Mouse (Mus musculus) lung, adult 2 months (tissue): ENCODE measurements around the gene Zfp970.
"Not testable (repeated sequence)": the region's sequence is repeated elsewhere in the genome, so short reads cannot be mapped to it uniquely, and the experiment has no call there.

Source experiments
- CTCF ChIP-seq: fragments of 200-500 bp; IDR thresholded peaks from 2 replicates; pipeline ENCODE4 v1.5.1; 2011; ENCODE audit warnings: mild to moderate bottlenecking, low read length, control low read depth; ENCODE audit not compliant: insufficient read depth
- POLR2A ChIP-seq: fragments of 200-500 bp; IDR thresholded peaks from 2 replicates; pipeline ENCODE4 v1.6.1; 2011; ENCODE audit warnings: low read depth, mild to moderate bottlenecking, control low read depth, low read length, borderline replicate concordance; ENCODE audit errors: extremely low read depth

DNA sequence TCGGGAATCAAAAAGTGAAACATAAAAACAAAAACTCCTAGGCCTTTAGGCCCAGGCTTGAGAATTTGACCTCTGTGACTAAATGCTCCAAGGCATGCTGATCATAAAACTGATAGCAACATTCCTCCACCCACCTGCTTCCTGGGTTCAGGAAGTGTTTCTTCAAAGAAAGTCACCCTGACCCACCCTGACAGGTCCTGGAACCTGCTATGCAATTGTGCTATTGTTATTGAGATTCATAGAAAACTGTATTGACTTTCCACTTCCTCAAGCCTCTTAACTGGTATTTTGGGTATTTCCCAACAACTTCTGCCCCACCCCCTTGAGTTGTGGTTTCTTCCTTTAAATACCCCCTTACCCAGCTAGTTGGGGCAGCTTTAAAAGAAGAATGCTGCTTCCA, 54.4 kb downstream of the Zfp970 start:
- not testable (repeated sequence) for TF ChIP-seq CTCF, POLR2A
